Mouse (Mus musculus): ENCODE data around the gene Simc1. TPM values are rescaled to one million over a fixed set of nuclear protein-coding genes. Genes with fewer than 3 reads are reported as not detected.

Simc1 gene
- total and polyA plus RNA-seq, 3 experiments, result 4.9 to 11.9 TPM; not detected in 1

GRCm38 (mm10) chr13:54457062-54457461 lies 46.5 kb upstream of the Simc1 start:
- H3K9ac ChIP-seq (ENCODE audit: control insufficient read depth, low read depth, low read length, poor library complexity, severe bottlenecking), result no peak overlapping the region
- H3K79me2 ChIP-seq (ENCODE audit: control insufficient read depth, insufficient read depth, low read length, poor library complexity), result no peaks in the 10 kb centered on the region
- no peak overlapping the region for H3K4me3 ChIP-seq (ENCODE audit: control insufficient read depth in 1 of 2, insufficient read depth in 1 of 2, low read depth in 2 of 2, low read length in 2 of 2)
- H3K4me1 ChIP-seq (ENCODE audit: control insufficient read depth in 1 of 2, insufficient read depth in 2 of 2, low read length in 2 of 2), result no peaks in the 10 kb centered on the region
- H3K27ac ChIP-seq (ENCODE audit: control insufficient read depth, low read depth, low read length), result no peak overlapping the region
- TF ChIP-seq ETS1 (IDR thresholded peaks at IDR 0.05; ENCODE audit: low read depth, low read length) (no peak), CTCF (IDR thresholded peaks at IDR 0.05 in 2 of 3, conservative IDR thresholded peaks at IDR 0.05 in 1 of 3; ENCODE audit: control insufficient read depth in 1 of 3, insufficient read depth in 1 of 3, low read depth in 2 of 3, low read length in 3 of 3, poor library complexity in 1 of 3, severe bottlenecking in 1 of 3) (peak; percentile 45 to 63 (median 62)), GATA1 (IDR thresholded peaks at IDR 0.05; ENCODE audit: low read depth, low read length) (no peak), SMC3 (IDR thresholded peaks at IDR 0.05; ENCODE audit: low read depth, low read length) (peak; percentile 56), RAD21 (IDR thresholded peaks at IDR 0.05; ENCODE audit: low read depth, low read length) (peak; percentile 51)
- peak; percentile 41 for DNase-seq (ENCODE audit: low read depth, low spot score)
- no peaks in the 10 kb centered on the region for H3K27me3 ChIP-seq (ENCODE audit: control insufficient read depth in 1 of 2, insufficient read depth in 2 of 2, low read length in 2 of 2)
- H3K9me3 ChIP-seq (replicated peaks; ENCODE audit: insufficient read depth, low read length), result no peaks in the 10 kb centered on the region
- peaks cover 0 to 5% of the 10 kb centered on the region in 2 experiments; a peak in 2 of 4 replicates for H3K36me3 ChIP-seq (ENCODE audit: control insufficient read depth in 1 of 2, insufficient read depth in 2 of 2, low read length in 2 of 2)

GRCm38 (mm10) chr13:54459282-54459681 lies 44.3 kb upstream of the Simc1 start:
- TF ChIP-seq CTCF (IDR thresholded peaks at IDR 0.05 in 2 of 3, conservative IDR thresholded peaks at IDR 0.05 in 1 of 3; ENCODE audit: control insufficient read depth in 1 of 3, insufficient read depth in 1 of 3, low read depth in 2 of 3, low read length in 3 of 3, poor library complexity in 1 of 3, severe bottlenecking in 1 of 3), result no peak
- no peak for TF ChIP-seq TBP (IDR thresholded peaks at IDR 0.05; ENCODE audit: low read depth, low read length)
- no peak for TF ChIP-seq MYB (IDR thresholded peaks at IDR 0.05; ENCODE audit: low read depth, low read length)
- no peak for TF ChIP-seq ZKSCAN1 (IDR thresholded peaks at IDR 0.05; ENCODE audit: low read depth, low read length)
- TF ChIP-seq RCOR1 (IDR thresholded peaks at IDR 0.05; ENCODE audit: low read depth, low read length), result no peak
- TF ChIP-seq ZNF384 (IDR thresholded peaks at IDR 0.05; ENCODE audit: low read depth, low read length), result no peak
- no peak for TF ChIP-seq CHD2 (IDR thresholded peaks at IDR 0.05; ENCODE audit: low read length)
- no peak for TF ChIP-seq EP300 (IDR thresholded peaks at IDR 0.05; ENCODE audit: low read depth in 1 of 2, low read length in 2 of 2)
- no peak for TF ChIP-seq MXI1 (IDR thresholded peaks at IDR 0.05; ENCODE audit: low read depth, low read length)
- no peak for TF ChIP-seq RAD21 (IDR thresholded peaks at IDR 0.05; ENCODE audit: low read depth, low read length)
- TF ChIP-seq USF2 (IDR thresholded peaks at IDR 0.05; ENCODE audit: borderline replicate concordance in 1 of 2, insufficient read depth in 1 of 2, low read depth in 1 of 2, low read length in 2 of 2), result no peak
- no peak for TF ChIP-seq BHLHE40 (IDR thresholded peaks at IDR 0.05; ENCODE audit: borderline replicate concordance, low read depth, low read length)
- TF ChIP-seq POLR2AphosphoS5 (IDR thresholded peaks at IDR 0.05; ENCODE audit: borderline replicate concordance, low read depth, low read length), result no peak
- no peak for TF ChIP-seq ETS1 (IDR thresholded peaks at IDR 0.05; ENCODE audit: low read depth, low read length)
- no peak for TF ChIP-seq USF1 (IDR thresholded peaks at IDR 0.05; ENCODE audit: low read depth, low read length)
- no peak for TF ChIP-seq HCFC1 (IDR thresholded peaks at IDR 0.05; ENCODE audit: low read depth, low read length)
- no peaks in the 10 kb centered on the region for H3K79me2 ChIP-seq (ENCODE audit: control insufficient read depth, insufficient read depth, low read length, poor library complexity)
- no peak overlapping the region for H3K4me3 ChIP-seq (ENCODE audit: control insufficient read depth in 1 of 2, insufficient read depth in 1 of 2, low read depth in 2 of 2, low read length in 2 of 2)
- H3K4me1 ChIP-seq (ENCODE audit: control insufficient read depth in 1 of 2, insufficient read depth in 2 of 2, low read length in 2 of 2), result no peaks in the 10 kb centered on the region
- DNase-seq (ENCODE audit: low read depth, low spot score), result no peak
- H3K9ac ChIP-seq (ENCODE audit: control insufficient read depth, low read depth, low read length, poor library complexity, severe bottlenecking), result no peak overlapping the region
- no peaks in the 10 kb centered on the region for H3K9me3 ChIP-seq (replicated peaks; ENCODE audit: insufficient read depth, low read length)
- H3K27me3 ChIP-seq (ENCODE audit: control insufficient read depth in 1 of 2, insufficient read depth in 2 of 2, low read length in 2 of 2), result no peaks in the 10 kb centered on the region
- peaks cover 0 to 17% of the 10 kb centered on the region in 2 experiments; a peak in 2 of 4 replicates for H3K36me3 ChIP-seq (ENCODE audit: control insufficient read depth in 1 of 2, insufficient read depth in 2 of 2, low read length in 2 of 2)
- H3K27ac ChIP-seq (ENCODE audit: control insufficient read depth, low read depth, low read length), result no peak overlapping the region

Data from MEL (cell line).